Mouse (Mus musculus): ENCODE results near the gene Chn1. TPM values are rescaled to one million over a fixed set of nuclear protein-coding genes. Genes with fewer than 3 reads are reported as not detected.

Gene Chn1
- 16.4 TPM for polyA plus RNA-seq (2014; fragmentation: Illumina TruSeq; extraction: RNeasy Lipid Tissue Mini Kit (QIAGEN cat#74804); ENCODE audit: low read depth, low replicate concordance)

GRCm38 (mm10) chr2:73774786-73775682, at the start of gene Chn1:
Gene Chn1, minus strand, starts transcription at chr2:73775346.

GRCm38 (mm10) chr2:73580166-73580565, 195.0 kb downstream of the Chn1 start, which contains the start of gene Chrna1:
Gene Chrna1, minus strand, starts transcription at chr2:73580338.

Other genes with a start within 250 kb of the Chn1 start
- 14.1 TPM for gene Wipf1, start 245.6 kb downstream of the Chn1 start, polyA plus RNA-seq (2014; fragmentation: Illumina TruSeq; extraction: RNeasy Lipid Tissue Mini Kit (QIAGEN cat#74804); ENCODE audit: low read depth, low replicate concordance)
- gene Chrna1, start 195.0 kb downstream of the Chn1 start, polyA plus RNA-seq (2014; fragmentation: Illumina TruSeq; extraction: RNeasy Lipid Tissue Mini Kit (QIAGEN cat#74804); ENCODE audit: low read depth, low replicate concordance): not detected
- 148 TPM for gene Atf2, start 117.3 kb upstream of the Chn1 start, polyA plus RNA-seq (2014; fragmentation: Illumina TruSeq; extraction: RNeasy Lipid Tissue Mini Kit (QIAGEN cat#74804); ENCODE audit: low read depth, low replicate concordance)
- 1,760 TPM for gene Atp5g3, start 136.0 kb upstream of the Chn1 start, polyA plus RNA-seq (2014; fragmentation: Illumina TruSeq; extraction: RNeasy Lipid Tissue Mini Kit (QIAGEN cat#74804); ENCODE audit: low read depth, low replicate concordance)